Mouse (Mus musculus) urinary bladder, postnatal 36 days (tissue): ENCODE data around the gene Smim23.

ENCODE experiments used
- DNase-seq, 2 experiments: peaks; one replicate each; pipeline ENCODE4 v3.0.0; 2022; ENCODE audit warnings: low spot score in 2 of 2, mixed read lengths in 1 of 2

Smim23 gene

GRCm38 (mm10) chr11:32781633-32782404 is 42.6 kb downstream of the Smim23 start:
- no peak for DNase-seq

DNA sequence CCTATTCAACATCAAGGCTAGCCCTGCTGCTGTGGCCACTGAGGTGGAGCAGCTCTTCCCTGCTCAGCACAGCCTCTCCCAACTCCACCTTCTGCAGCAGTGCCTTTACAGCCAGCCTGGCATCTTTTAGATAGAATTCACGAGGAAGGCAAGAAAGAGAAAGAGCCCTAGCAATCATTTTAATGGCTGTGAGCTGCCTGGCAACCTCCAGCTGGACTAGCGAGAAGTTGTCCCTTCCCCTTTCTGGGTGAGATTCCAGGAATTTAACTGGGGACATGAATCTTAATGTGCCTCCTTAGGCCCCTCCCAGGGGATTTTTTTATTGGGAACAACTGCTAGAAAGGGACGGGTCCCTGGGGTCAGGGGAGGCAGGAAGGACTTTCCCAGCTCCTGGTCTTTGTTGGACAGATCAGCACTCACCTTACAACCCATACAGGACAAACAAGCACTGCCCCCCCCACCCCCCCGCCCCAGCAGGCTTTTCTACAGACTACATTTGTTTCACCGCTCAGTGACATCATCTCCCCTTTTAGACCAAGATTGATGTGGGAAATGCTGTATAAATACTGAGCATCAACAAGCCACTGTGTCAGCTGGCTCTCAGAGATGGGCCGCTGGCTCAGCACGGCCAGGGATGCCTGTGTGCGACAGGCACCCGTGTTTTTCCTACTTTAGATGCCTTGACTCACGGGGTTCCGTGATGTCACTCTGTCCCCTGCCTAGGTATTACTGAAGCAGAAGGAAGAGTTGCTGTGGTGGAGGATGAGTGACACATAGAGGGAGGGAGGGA is 43.5 kb downstream of the Smim23 start:
- no peak for DNase-seq

DNA sequence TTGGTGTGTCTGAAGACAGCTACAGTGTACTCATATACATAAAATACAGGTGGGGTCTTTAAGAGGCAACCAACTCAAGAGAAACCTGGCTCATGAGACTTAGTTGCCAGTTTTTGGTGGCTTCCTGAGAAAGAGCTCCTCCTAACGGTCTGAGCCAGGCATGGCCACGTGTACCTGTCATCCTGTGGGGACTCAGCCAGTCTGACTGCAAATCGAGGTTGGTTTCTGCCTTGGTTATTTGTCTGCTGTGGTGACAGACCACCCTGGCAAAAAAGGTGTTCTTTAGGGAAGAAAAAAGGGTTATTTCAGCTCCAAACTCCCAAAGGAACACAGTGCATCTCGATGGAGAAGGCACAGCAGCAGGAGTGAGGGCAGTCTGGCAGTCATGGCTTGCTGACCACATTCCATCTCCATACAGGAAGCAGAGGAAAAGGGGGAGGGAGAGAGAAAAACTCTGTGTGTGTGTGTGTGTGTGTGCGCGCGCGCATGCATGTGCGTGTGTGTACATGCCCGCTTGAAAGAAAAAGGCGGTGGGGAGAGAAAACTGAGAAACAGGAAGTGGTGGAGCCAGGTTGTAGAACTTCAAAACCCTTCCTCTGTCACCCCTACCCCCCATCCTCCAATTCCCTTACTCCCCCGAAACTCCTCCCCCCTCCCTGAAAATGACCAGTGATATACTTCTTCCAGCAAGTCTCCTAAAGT is 55.6 kb downstream of the Smim23 start:
- DNase-seq, result no peak
